Comparison of ENCODE assay signal across 12 mouse cellular contexts in the genomic region with DNA sequence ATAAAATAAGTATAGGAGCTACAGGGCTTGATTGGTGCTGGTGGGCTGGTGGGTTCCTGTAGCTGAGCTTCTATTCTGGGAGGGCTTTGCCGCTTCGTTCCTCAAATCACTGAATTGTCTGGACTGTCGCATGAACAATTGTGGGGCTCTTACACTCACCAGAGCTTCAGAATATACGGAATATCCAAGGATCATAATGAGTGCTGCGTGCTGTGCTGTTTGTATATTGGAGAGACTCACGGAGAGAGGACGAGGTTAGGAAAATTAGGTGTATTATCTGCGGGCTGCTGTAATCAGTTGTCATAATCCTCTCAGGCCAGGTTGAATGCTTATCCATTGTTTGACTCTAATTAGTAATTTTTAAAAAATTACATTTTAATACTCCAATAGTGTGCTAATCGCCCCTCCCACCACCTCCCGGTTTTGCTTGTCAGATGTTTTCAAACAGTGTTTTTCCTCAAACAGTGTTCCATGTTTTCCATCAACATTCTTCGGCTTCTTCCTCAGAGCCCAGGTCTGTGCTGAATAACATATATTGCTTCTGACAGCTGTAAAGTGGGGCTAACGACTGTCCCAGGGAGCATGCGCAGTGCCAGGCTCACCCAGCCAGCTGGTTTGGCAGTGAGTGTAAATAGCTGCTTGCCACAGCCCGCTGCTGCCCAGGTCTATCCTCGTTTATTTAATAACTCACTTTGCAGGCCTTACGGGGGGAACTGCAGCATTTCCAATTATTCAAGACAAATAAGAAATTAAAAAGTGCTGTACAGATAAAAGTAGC.
DNase-seq lines count a peak whose midpoint lies in the region; ATAC-seq and TF ChIP-seq lines count a peak whose summit lies in the region.
"Had no signal": no experiment of that assay in that cellular context is flagged by ENCODE, and none has a peak within 500 bp of the region (broad histone marks: within the 10 kb centered on the region; RNA-seq: fewer than 3 reads in every experiment).

No protein-coding gene starts in this region.

- 61% methylated on average over 16 of the region's 16 CpGs for WGBS in embryonic facial prominence, embryonic 14.5 days
- WGBS in heart, adult 2 months, result 76% methylated on average over 16 of the region's 16 CpGs

- peak overlapping the region; percentile 43 for H3K4me2 ChIP-seq in embryonic facial prominence, embryonic 14.5 days (ENCODE audit: low read depth, low read length)
- H3K4me2 ChIP-seq: liver, embryonic 13.5 days; stomach, embryonic 15.5 days had no signal

- no peaks in the 10 kb centered on the region for H3K9me3 ChIP-seq in embryonic facial prominence, embryonic 14.5 days (ENCODE audit: control insufficient read depth, low read length)
- H3K9me3 ChIP-seq: liver, embryonic 13.5 days; stomach, embryonic 15.5 days had no signal

- no peak for TF ChIP-seq EP300 in heart, adult 2 months (IDR thresholded peaks at IDR 0.05; ENCODE audit: insufficient read depth, low read depth, low read length)

- no peak for TF ChIP-seq POLR2A in heart, adult 2 months (IDR thresholded peaks at IDR 0.05; ENCODE audit: insufficient read depth, low read depth, low read length)

- peak overlapping the region; percentile 7; the same call in 1 of the 2 replicates for H3K4me3 ChIP-seq in embryonic facial prominence, embryonic 14.5 days (ENCODE audit: low read depth, low read length)
- H3K4me3 ChIP-seq in heart, adult 2 months, result no peak overlapping the region
- H3K4me3 ChIP-seq: liver, embryonic 13.5 days; myocyte; stomach, embryonic 15.5 days had no signal

- intact Hi-C loops in left cerebral cortex, postnatal 4 days (cut with DNase I), result no loop called here
- intact Hi-C loops in heart, adult 2 months (cut with DNase I), result no loop called here

- DNase-seq in embryo, embryonic 11 days, result peak; percentile 31
- DNase-seq in embryo, embryonic 10.5 days (ENCODE audit: low spot score), result no peak
- peak; percentile 77 for DNase-seq in left cerebral cortex, postnatal 4 days
- DNase-seq in left cerebral cortex, adult 11 months (ENCODE audit: low spot score), result no peak
- peak; percentile 67 for DNase-seq in embryonic facial prominence, embryonic 14.5 days (ENCODE audit: low spot score)
- DNase-seq in retina, adult 2 months (ENCODE audit: low read depth, low spot score), result peak; percentile 28
- no peak for DNase-seq in heart, adult 2 months
- no peak for DNase-seq in spleen, postnatal 10 days (ENCODE audit: low spot score in 2 of 2)
- DNase-seq: kidney, adult 2 months; liver, embryonic 13.5 days had no signal

- ATAC-seq in embryonic facial prominence, embryonic 14.5 days (ENCODE audit: low read depth), result peak; percentile 57; the same call in 1 of the 2 replicates

- H3K79me2 ChIP-seq in heart, adult 2 months (replicated peaks; ENCODE audit: control insufficient read depth, insufficient read depth, low read length), result no peaks in the 10 kb centered on the region

- H3K27me3 ChIP-seq in embryonic facial prominence, embryonic 14.5 days (replicated peaks; ENCODE audit: control insufficient read depth, insufficient read depth, low read length), result no peaks in the 10 kb centered on the region
- no peaks in the 10 kb centered on the region for H3K27me3 ChIP-seq in heart, adult 2 months (ENCODE audit: control insufficient read depth, insufficient read depth, low read length)
- H3K27me3 ChIP-seq: liver, embryonic 13.5 days; stomach, embryonic 15.5 days had no signal

- no peaks in the 10 kb centered on the region for H3K4me1 ChIP-seq in embryonic facial prominence, embryonic 14.5 days (ENCODE audit: control insufficient read depth, insufficient read depth, low read length)
- H3K4me1 ChIP-seq in heart, adult 2 months (ENCODE audit: control insufficient read depth, insufficient read depth, low read length), result no peaks in the 10 kb centered on the region
- H3K4me1 ChIP-seq: liver, embryonic 13.5 days; stomach, embryonic 15.5 days had no signal

- no peaks in the 10 kb centered on the region for H3K36me3 ChIP-seq in embryonic facial prominence, embryonic 14.5 days (ENCODE audit: control insufficient read depth, insufficient read depth, low read length)
- H3K36me3 ChIP-seq in heart, adult 2 months (ENCODE audit: control insufficient read depth, insufficient read depth, low read length), result no peaks in the 10 kb centered on the region
- H3K36me3 ChIP-seq: liver, embryonic 13.5 days; stomach, embryonic 15.5 days had no signal

- no peak for TF ChIP-seq CTCF in heart, adult 2 months (IDR thresholded peaks at IDR 0.05)

- no peak overlapping the region for H3K27ac ChIP-seq in embryonic facial prominence, embryonic 14.5 days (replicated peaks; ENCODE audit: low read depth, low read length)
- H3K27ac ChIP-seq in heart, adult 2 months, result no peak overlapping the region
- H3K27ac ChIP-seq: liver, embryonic 13.5 days; stomach, embryonic 15.5 days had no signal

- no peak overlapping the region for H3K9ac ChIP-seq in embryonic facial prominence, embryonic 14.5 days (ENCODE audit: low read depth, low read length)
- no peak overlapping the region for H3K9ac ChIP-seq in heart, adult 2 months (ENCODE audit: low read depth, low read length)
- H3K9ac ChIP-seq: liver, embryonic 13.5 days; stomach, embryonic 15.5 days had no signal

Comparison
In these comparisons a context has a peak if more than half of its experiments do, and no peak if none do; other contexts are left out.
1. DNase-seq: peak in embryo, embryonic 11 days (single experiment), left cerebral cortex, postnatal 4 days (single experiment), embryonic facial prominence, embryonic 14.5 days (single experiment) and retina, adult 2 months (single experiment); none in embryo, embryonic 10.5 days (single experiment), left cerebral cortex, adult 11 months (single experiment), heart, adult 2 months (0 of 2) and spleen, postnatal 10 days (0 of 2).